Mouse (Mus musculus) c-Kit-positive CD71-positive TER-119-positive erythroid progenitor cells, embryonic 14.5 days (primary cell): ENCODE results near the gene Suox.
"Not testable (repeated sequence)": the region's sequence is repeated elsewhere in the genome, so short reads cannot be mapped to it uniquely, and the experiment has no call there.

Source experiments
- DNase-seq: peaks from one replicate; pipeline ENCODE4 v3.0.0-alpha.2; 2013; ENCODE audit warnings: low spot score

The Suox gene

GRCm38 (mm10) chr10:128626311-128627310 is 47.3 kb downstream of the Suox start, which contains the start of gene Rps26:
Gene Rps26 (minus strand): TSS chr10:128626747.
- DNase-seq, result peak; percentile 96

- peak; percentile 74 for DNase-seq
These were observed 48.5 kb downstream of the Suox start for GRCm38 (mm10) chr10:128625287-128625894.

GRCm38 (mm10) chr10:128623106-128623613 is 50.7 kb downstream of the Suox start:
- DNase-seq, result not testable (repeated sequence)

- no peak for DNase-seq
These were observed 51.2 kb downstream of the Suox start for GRCm38 (mm10) chr10:128622702-128623101.

- no peak for DNase-seq
These were observed 51.8 kb downstream of the Suox start for GRCm38 (mm10) chr10:128621986-128622520.

GRCm38 (mm10) chr10:128620241-128620640 is 53.6 kb downstream of the Suox start:
- no peak for DNase-seq
